Mouse (Mus musculus): ENCODE results near the gene Hoxa4.

The Hoxa4 gene

GRCm38 (mm10) chr6:52190906-52191810 lies at the start of gene Hoxa4:
Gene Hoxa4 (minus strand): TSS chr6:52191753.
- no peak for DNase-seq (ENCODE audit: low read depth, low spot score)

GRCm38 (mm10) chr6:52241001-52241621 lies 49.6 kb upstream of the Hoxa4 start:
- DNase-seq (ENCODE audit: low read depth, low spot score): no peak

- no peak for DNase-seq (ENCODE audit: low read depth, low spot score)
Observed at GRCm38 (mm10) chr6:52240389-52241000, 48.9 kb upstream of the Hoxa4 start, which contains the start of gene Hoxa10. Gene Hoxa10 (minus strand): TSS chr6:52240854.

- DNase-seq (ENCODE audit: low read depth, low spot score): no peak
Observed at GRCm38 (mm10) chr6:52239625-52240388, 48.3 kb upstream of the Hoxa4 start.

- no peak for DNase-seq (ENCODE audit: low read depth, low spot score)
Observed at GRCm38 (mm10) chr6:52238976-52239375, 47.4 kb upstream of the Hoxa4 start.

- no peak for DNase-seq (ENCODE audit: low read depth, low spot score)
Observed at GRCm38 (mm10) chr6:52238155-52238545, 46.6 kb upstream of the Hoxa4 start.

- DNase-seq (ENCODE audit: low read depth, low spot score): no peak
Observed at GRCm38 (mm10) chr6:52237346-52238154, 46.0 kb upstream of the Hoxa4 start.

- no peak for DNase-seq (ENCODE audit: low read depth, low spot score)
Observed at GRCm38 (mm10) chr6:52236806-52237205, 45.3 kb upstream of the Hoxa4 start.

GRCm38 (mm10) chr6:52235866-52236265 lies 44.3 kb upstream of the Hoxa4 start:
- no peak for DNase-seq (ENCODE audit: low read depth, low spot score)

- DNase-seq (ENCODE audit: low read depth, low spot score): no peak
Observed at GRCm38 (mm10) chr6:52235267-52235666, 43.7 kb upstream of the Hoxa4 start.

- DNase-seq (ENCODE audit: low read depth, low spot score): no peak
Observed at GRCm38 (mm10) chr6:52234428-52235140, 43.0 kb upstream of the Hoxa4 start.

GRCm38 (mm10) chr6:52233546-52234427 lies 42.2 kb upstream of the Hoxa4 start:
- no peak for DNase-seq (ENCODE audit: low read depth, low spot score)

- no peak for DNase-seq (ENCODE audit: low read depth, low spot score)
Observed at GRCm38 (mm10) chr6:52232984-52233545, 41.5 kb upstream of the Hoxa4 start.

- no peak for DNase-seq (ENCODE audit: low read depth, low spot score)
Observed at GRCm38 (mm10) chr6:52232568-52232965, 41.0 kb upstream of the Hoxa4 start.

- no peak for DNase-seq (ENCODE audit: low read depth, low spot score)
Observed at GRCm38 (mm10) chr6:52231885-52232567, 40.5 kb upstream of the Hoxa4 start.

GRCm38 (mm10) chr6:52230516-52231165 lies 39.1 kb upstream of the Hoxa4 start, which contains the start of gene Hoxa9:
Gene Hoxa9 (minus strand): TSS chr6:52231089.
- no peak for DNase-seq (ENCODE audit: low read depth, low spot score)

GRCm38 (mm10) chr6:52229558-52230416 lies 38.2 kb upstream of the Hoxa4 start:
- no peak for DNase-seq (ENCODE audit: low read depth, low spot score)
